Mouse (Mus musculus): ENCODE results near the gene Spns3.
A peak's percentile ranks its signal among the peaks of the same experiment; 100 is the strongest.

Gene Spns3

GRCm38 (mm10) chr11:72473540-72473939, 76.8 kb downstream of the Spns3 start:
- no peaks in the 10 kb centered on the region for H3K27me3 ChIP-seq (ENCODE audit: control insufficient read depth, insufficient read depth, low read length, poor library complexity, severe bottlenecking)
- no peak for DNase-seq (ENCODE audit: low read depth, low spot score)
- H3K36me3 ChIP-seq (ENCODE audit: control insufficient read depth, insufficient read depth, low read length, poor library complexity, severe bottlenecking): no peaks in the 10 kb centered on the region

DNA sequence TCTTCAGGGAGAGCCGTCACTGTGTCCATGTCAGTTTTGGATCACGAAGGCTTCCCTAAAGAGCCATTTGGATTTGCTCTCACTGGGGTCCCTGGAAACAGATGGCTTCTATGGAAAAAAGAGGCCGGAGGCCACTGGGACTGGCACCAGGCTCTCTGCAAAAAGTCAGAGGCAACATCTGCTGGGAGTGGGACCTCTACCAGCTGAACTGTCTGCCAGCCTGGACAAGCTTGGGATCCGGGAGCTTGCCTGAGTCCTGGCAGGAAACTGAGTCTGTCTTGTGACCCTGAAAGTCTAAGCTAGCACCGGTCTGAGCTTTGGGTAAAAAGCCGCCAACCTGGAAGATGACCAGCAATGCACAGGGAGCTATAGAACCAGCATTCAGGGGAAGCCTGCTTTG, 78.9 kb downstream of the Spns3 start:
- DNase-seq (ENCODE audit: low read depth, low spot score): no peak
- H3K27me3 ChIP-seq (ENCODE audit: control insufficient read depth, insufficient read depth, low read length, poor library complexity, severe bottlenecking): no peaks in the 10 kb centered on the region
- H3K36me3 ChIP-seq (ENCODE audit: control insufficient read depth, insufficient read depth, low read length, poor library complexity, severe bottlenecking): no peaks in the 10 kb centered on the region

GRCm38 (mm10) chr11:72470004-72470403, 80.3 kb downstream of the Spns3 start:
- no peak for DNase-seq (ENCODE audit: low read depth, low spot score)
- H3K36me3 ChIP-seq (ENCODE audit: control insufficient read depth, insufficient read depth, low read length, poor library complexity, severe bottlenecking): no peaks in the 10 kb centered on the region
- no peaks in the 10 kb centered on the region for H3K27me3 ChIP-seq (ENCODE audit: control insufficient read depth, insufficient read depth, low read length, poor library complexity, severe bottlenecking)

DNA sequence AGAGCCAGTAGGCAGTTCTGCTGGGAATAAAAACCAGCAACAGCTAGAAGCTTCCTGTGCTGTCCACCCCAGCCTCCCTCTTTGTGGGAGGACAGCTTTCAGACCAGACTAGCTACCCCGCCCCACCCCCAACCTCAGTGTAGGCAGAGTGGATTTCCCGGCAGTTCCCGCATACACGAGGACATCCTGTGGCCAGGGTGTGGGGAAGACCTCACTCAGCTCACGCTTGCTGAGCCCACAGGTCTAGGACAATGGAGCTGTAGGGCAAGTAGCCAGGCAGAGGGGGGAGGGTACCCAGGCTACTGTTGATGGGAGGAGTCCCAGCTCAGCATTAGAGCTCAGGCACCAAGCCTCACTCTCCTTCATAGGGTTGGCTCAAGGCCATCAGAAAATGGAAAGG, 81.1 kb downstream of the Spns3 start:
- DNase-seq (ENCODE audit: low read depth, low spot score): no peak
- Histone ChIP-seq H3K36me3 (ENCODE audit: control insufficient read depth, insufficient read depth, low read length, poor library complexity, severe bottlenecking) (no peaks in the 10 kb centered on the region), H3K27me3 (ENCODE audit: control insufficient read depth, insufficient read depth, low read length, poor library complexity, severe bottlenecking) (no peaks in the 10 kb centered on the region)

DNA sequence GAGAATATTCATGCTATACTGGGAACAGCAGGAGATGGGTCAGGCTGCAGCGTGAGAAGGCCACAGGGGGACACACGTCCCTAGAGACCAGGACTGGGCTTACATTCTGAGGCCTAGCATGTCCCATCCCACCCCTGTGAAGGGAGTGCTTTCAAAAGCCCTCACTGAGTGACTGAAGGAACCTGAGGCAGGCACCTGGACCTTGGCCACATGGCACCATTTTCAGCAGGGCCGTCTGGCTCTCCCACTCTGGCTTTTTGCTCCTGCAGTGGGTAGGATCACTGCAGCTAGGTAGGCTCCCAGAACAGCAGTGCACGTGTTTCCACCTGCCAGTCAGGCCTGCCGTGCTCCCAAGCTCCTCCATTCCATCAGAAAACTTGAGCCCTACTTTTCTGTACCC, 81.8 kb downstream of the Spns3 start:
- Histone ChIP-seq H3K36me3 (ENCODE audit: control insufficient read depth, insufficient read depth, low read length, poor library complexity, severe bottlenecking) (no peaks in the 10 kb centered on the region), H3K27me3 (ENCODE audit: control insufficient read depth, insufficient read depth, low read length, poor library complexity, severe bottlenecking) (no peaks in the 10 kb centered on the region)
- no peak for DNase-seq (ENCODE audit: low read depth, low spot score)

- Histone ChIP-seq H3K36me3 (ENCODE audit: control insufficient read depth, insufficient read depth, low read length, poor library complexity, severe bottlenecking) (no peaks in the 10 kb centered on the region), H3K27me3 (ENCODE audit: control insufficient read depth, insufficient read depth, low read length, poor library complexity, severe bottlenecking) (no peaks in the 10 kb centered on the region)
- peak; percentile 50 for DNase-seq (ENCODE audit: low read depth, low spot score)
These were observed 83.4 kb downstream of the Spns3 start for GRCm38 (mm10) chr11:72466694-72467507.

DNA sequence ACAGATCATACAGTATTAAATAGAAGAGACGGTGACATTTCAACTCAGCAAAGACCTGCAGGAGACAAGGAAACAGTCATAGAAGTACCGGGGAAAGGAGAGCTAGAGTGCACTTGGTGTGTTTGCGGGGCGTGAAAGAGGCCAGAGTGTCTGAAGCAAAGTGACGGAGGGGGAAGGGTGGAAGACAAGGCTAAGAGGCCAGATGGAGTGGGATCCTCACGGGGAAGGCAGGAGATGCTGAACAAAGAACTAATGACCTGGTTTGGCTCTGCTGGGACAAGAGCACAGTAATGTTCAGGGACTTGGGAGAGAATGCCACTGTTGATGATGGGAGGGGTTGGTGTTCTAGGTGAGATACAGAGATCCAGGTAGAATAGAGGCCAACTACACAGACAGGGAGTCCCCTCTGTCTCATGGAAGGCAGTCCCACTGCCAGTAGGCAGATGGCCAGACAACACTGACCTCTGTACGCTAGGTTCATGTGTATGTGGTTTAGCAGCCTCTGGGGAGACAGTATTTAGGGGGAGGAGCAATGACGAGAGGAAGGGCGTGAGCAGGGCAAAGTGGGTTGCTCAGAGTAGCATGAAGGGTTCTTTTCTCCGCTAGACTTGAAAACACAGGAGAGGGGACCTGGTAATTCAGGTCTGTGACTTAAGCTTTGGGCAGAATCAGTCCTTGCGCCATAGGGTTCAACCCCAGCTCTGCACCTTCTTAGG, 84.2 kb downstream of the Spns3 start:
- no peaks in the 10 kb centered on the region for H3K27me3 ChIP-seq (ENCODE audit: control insufficient read depth, insufficient read depth, low read length, poor library complexity, severe bottlenecking)
- peak; percentile 80 for DNase-seq (ENCODE audit: low read depth, low spot score)
- no peaks in the 10 kb centered on the region for H3K36me3 ChIP-seq (ENCODE audit: control insufficient read depth, insufficient read depth, low read length, poor library complexity, severe bottlenecking)

- no peaks in the 10 kb centered on the region for H3K27me3 ChIP-seq (ENCODE audit: control insufficient read depth, insufficient read depth, low read length, poor library complexity, severe bottlenecking)
- H3K36me3 ChIP-seq (ENCODE audit: control insufficient read depth, insufficient read depth, low read length, poor library complexity, severe bottlenecking): no peaks in the 10 kb centered on the region
- DNase-seq (ENCODE audit: low read depth, low spot score): no peak
These were observed 85.5 kb downstream of the Spns3 start for GRCm38 (mm10) chr11:72464821-72465220.

GRCm38 (mm10) chr11:72461500-72461981, 88.8 kb downstream of the Spns3 start:
- Histone ChIP-seq H3K36me3 (ENCODE audit: control insufficient read depth, insufficient read depth, low read length, poor library complexity, severe bottlenecking) (peaks cover 2% of the 10 kb centered on the region), H3K27me3 (ENCODE audit: control insufficient read depth, insufficient read depth, low read length, poor library complexity, severe bottlenecking) (no peaks in the 10 kb centered on the region)
- peak; percentile 65 for DNase-seq (ENCODE audit: low read depth, low spot score)

- DNase-seq (ENCODE audit: low read depth, low spot score): no peak
- Histone ChIP-seq H3K27me3 (ENCODE audit: control insufficient read depth, insufficient read depth, low read length, poor library complexity, severe bottlenecking) (no peaks in the 10 kb centered on the region), H3K36me3 (ENCODE audit: control insufficient read depth, insufficient read depth, low read length, poor library complexity, severe bottlenecking) (peaks cover 4% of the 10 kb centered on the region)
These were observed 91.8 kb downstream of the Spns3 start for GRCm38 (mm10) chr11:72458502-72458901.

DNA sequence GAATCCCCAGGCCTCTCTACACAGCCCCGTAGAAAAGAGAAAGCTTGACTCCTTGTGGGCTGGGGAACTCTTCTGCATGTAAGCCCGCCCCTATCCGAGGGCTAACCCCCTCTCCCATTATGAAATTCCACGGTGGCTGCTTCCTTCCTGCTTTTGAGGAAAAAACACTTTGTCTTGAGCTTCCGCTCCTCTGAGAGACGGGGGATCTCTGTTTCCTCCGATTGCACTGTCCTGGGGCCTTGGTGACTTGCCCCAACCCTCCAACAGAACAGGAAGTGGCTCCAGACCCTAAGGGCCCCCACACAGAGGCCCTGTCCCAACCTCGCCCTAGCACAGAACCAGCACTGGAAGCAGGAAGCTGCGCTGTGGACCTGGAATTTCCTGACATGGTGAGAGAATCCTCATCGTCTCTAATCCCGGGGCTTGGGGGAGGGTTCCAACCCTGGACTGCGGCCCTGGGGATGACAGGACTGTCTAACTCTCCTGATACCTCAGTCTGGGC, 92.3 kb downstream of the Spns3 start:
- Histone ChIP-seq H3K27me3 (ENCODE audit: control insufficient read depth, insufficient read depth, low read length, poor library complexity, severe bottlenecking) (no peaks in the 10 kb centered on the region), H3K36me3 (ENCODE audit: control insufficient read depth, insufficient read depth, low read length, poor library complexity, severe bottlenecking) (peaks cover 4% of the 10 kb centered on the region)
- no peak for DNase-seq (ENCODE audit: low read depth, low spot score)

DNA sequence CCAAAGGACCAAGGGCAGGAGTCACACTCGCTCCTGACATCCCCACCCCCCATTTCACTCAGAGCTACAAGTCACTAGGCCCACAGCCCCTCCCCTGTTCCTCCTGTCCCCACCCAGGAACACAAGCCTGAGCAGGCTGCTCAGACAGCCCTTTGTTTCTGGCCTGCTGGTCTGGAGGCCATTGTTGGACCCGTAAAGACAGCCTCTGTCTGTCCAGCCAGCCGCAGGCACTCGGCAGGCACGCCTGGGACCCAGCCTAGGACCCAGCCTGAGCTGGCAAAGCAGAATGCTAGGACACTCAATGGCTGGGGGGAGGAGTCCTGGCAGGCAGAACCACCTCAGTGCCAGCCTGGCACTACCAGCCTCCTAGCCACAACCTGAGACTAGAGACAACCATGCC, 94.6 kb downstream of the Spns3 start:
- peaks cover 12% of the 10 kb centered on the region for H3K36me3 ChIP-seq (ENCODE audit: control insufficient read depth, insufficient read depth, low read length, poor library complexity, severe bottlenecking)
- no peak for DNase-seq (ENCODE audit: low read depth, low spot score)
- H3K27me3 ChIP-seq (ENCODE audit: control insufficient read depth, insufficient read depth, low read length, poor library complexity, severe bottlenecking): no peaks in the 10 kb centered on the region

- DNase-seq (ENCODE audit: low read depth, low spot score): no peak
- Histone ChIP-seq H3K27me3 (ENCODE audit: control insufficient read depth, insufficient read depth, low read length, poor library complexity, severe bottlenecking) (no peaks in the 10 kb centered on the region), H3K36me3 (ENCODE audit: control insufficient read depth, insufficient read depth, low read length, poor library complexity, severe bottlenecking) (peaks cover 23% of the 10 kb centered on the region)
These were observed 97.0 kb downstream of the Spns3 start for GRCm38 (mm10) chr11:72453105-72453953.

- Histone ChIP-seq H3K27me3 (ENCODE audit: control insufficient read depth, insufficient read depth, low read length, poor library complexity, severe bottlenecking) (no peaks in the 10 kb centered on the region), H3K36me3 (ENCODE audit: control insufficient read depth, insufficient read depth, low read length, poor library complexity, severe bottlenecking) (peaks cover 25% of the 10 kb centered on the region)
- no peak for DNase-seq (ENCODE audit: low read depth, low spot score)
These were observed 98.1 kb downstream of the Spns3 start for GRCm38 (mm10) chr11:72452140-72452665.
